Mouse (Mus musculus) left cerebral cortex, adult 18-20 months (tissue): ENCODE measurements around the gene Fhad1. TPM values are rescaled to one million over a fixed set of nuclear protein-coding genes. Genes with fewer than 3 reads are reported as not detected.

Experiments
- DNase-seq, 2 experiments: peaks; one replicate each; pipeline ENCODE4 v3.0.0; 2021 to 2022; ENCODE audit warnings: low spot score in 2 of 2, mixed read lengths in 1 of 2
- total RNA-seq, 2 experiments: library from RNA; stranded (reverse); gene quantifications; 2 replicates each; pipeline ENCODE4 v1.2.3; 2021

Fhad1 gene
- total RNA-seq, 2 experiments from 2014 or later: 7.4 to 9.1 TPM

DNA sequence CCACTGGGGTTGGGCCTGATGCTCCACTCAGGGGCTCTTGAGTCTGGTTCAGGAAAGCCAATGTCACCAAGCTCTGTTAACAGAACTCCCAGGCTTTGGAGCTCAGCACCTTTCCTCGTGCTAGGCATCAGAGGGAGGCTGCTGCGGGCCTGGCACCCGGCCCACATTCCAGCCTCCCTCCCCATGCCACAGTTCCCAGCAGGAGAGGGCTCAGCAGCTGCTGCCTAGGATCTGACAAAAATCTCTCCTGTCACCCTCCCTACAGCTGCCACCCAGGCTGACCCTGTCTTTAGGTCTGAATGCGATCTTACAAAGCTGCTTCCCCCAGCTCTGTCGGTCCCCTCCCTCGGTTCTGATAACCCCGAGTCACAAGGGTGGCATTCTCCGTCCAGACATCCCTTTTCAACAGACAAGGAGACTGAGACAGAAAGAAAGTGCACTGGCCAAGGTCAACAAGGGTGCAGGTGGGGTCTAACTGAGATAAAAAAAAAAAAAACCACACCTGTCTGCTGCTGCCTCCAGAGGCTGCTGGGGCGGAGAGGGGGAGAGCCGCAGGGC lies 147.9 kb downstream of the Fhad1 start:
- DNase-seq: peak in 1 of 2 experiments; percentile 56

DNA sequence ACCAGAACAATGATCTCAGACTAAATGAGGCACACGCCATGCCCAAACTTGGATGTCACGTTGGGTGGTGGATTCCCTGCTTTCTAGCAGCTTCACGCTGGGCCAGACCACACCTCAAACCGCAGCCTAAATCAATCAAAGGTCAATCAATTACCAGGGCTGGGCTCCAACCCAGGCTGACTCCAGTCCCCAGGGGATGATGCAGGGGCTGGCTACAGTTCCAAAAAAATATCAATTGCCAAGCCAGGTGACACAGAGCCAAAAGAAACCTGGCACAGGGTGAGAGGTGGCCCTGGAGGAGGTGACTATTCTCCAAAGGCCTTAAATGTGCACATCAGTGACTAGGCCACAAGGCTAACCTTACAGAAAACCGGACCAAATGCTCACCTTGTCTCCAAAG lies 149.3 kb downstream of the Fhad1 start:
- DNase-seq: no peak

- peak in 1 of 2 experiments; percentile 18 for DNase-seq
Measured at GRCm38 (mm10) chr4:141865006-141865405, 149.9 kb downstream of the Fhad1 start.

DNA sequence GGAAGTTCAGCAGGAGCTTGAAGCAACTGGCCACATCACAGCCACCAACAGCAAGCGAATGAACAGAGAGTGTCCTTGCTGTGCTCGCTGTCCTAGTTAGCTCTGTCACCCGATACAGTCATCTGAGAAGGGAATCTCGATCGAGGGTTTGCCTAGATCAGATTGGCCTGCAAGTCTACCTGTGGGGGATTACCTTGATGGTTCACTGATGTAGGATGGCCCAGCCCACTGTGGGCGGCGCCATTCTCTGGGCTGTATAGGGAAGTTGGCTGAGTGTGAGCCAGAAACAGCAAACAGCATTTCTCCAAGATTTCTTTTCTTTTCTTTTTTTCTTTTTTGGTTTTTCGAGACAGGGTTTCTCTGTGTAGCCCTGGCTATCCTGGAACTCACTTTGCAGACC lies 150.4 kb downstream of the Fhad1 start:
- DNase-seq: no peak

DNA sequence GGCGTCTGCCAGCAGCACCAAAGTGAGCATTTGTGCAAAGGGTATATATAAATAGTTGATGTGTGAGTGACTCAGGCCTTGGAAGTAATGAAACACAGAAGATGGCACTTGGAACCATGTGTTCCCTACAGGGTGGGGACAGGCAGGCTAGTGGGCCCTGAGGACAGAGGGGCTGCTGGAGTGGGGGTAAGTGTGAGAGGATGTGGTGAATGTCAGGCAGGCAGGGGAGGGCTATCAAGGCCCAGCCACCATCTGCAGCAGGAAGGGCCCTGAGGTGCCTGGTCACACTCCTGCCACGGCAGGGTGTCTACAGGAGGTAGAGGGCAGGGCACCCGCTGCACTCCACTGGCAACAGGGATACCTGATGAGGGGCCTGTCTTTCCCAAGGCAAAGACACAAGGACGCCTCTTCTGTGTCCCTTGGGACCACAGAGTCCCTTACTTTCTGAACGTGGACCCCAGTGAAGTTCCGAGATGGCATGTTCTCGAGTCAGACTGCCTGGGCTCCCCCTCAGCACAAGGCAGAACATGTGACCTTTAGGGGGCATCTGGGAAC lies 151.1 kb downstream of the Fhad1 start:
- DNase-seq: no peak

DNA sequence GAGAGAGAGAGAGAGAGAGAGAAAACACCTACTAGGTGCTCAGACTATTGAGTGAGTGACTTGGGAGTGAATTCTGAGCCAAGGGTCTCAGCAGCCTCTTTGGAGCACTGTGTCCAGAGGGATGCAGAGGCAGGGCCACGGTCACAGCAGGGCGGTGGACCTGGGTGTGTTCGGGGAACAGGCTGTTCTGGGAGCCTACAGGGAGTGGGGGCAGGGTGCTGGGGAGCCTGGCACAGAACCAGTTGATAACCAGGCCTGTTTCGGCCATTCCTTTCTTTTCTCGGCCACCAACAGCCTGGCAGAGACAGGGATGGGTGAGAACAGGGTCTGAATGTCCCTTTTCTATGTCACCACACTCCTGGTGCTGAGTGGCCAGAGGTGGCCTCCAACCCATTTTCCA lies 152.0 kb downstream of the Fhad1 start:
- DNase-seq: no peak

GRCm38 (mm10) chr4:141861591-141862295 lies 153.1 kb downstream of the Fhad1 start:
- no peak for DNase-seq

- no peak for DNase-seq
Measured at GRCm38 (mm10) chr4:141860246-141860841, 154.5 kb downstream of the Fhad1 start.

- DNase-seq: no peak
Measured at GRCm38 (mm10) chr4:141859351-141859750, 155.5 kb downstream of the Fhad1 start.

- DNase-seq: peak in 1 of 2 experiments; percentile 31
Measured at GRCm38 (mm10) chr4:141858501-141858900, 156.4 kb downstream of the Fhad1 start.

GRCm38 (mm10) chr4:141857422-141857930 lies 157.4 kb downstream of the Fhad1 start:
- DNase-seq: peak; percentile 87 to 89

- DNase-seq: peak; percentile 74 to 76
Measured at GRCm38 (mm10) chr4:141853437-141853836, 161.4 kb downstream of the Fhad1 start.

- DNase-seq: no peak
Measured at GRCm38 (mm10) chr4:141845999-141846398, 168.9 kb downstream of the Fhad1 start, which contains the start of gene Ctrc. TSS of gene Ctrc (minus strand) at chr4:141846359.

Other genes with a start within 250 kb of the Fhad1 start
- 10 to 100 TPM; 41.7 to 44.9 TPM for gene Dnajc16, start 224.2 kb downstream of the Fhad1 start, total RNA-seq
- gene Casp9, start 221.5 kb downstream of the Fhad1 start, total RNA-seq: 10 to 100 TPM; 26.4 to 28.5 TPM
- gene Cela2a, start 188.9 kb downstream of the Fhad1 start, total RNA-seq: not detected
- gene Ctrc, start 168.7 kb downstream of the Fhad1 start, total RNA-seq: not detected
- 100 to 1,000 TPM; 298 to 317 TPM for gene Efhd2, start 140.2 kb downstream of the Fhad1 start, total RNA-seq
- 1 to 10 TPM; 5.3 to 5.7 TPM for gene Tmem51, start 69.2 kb upstream of the Fhad1 start, total RNA-seq
- 10 to 100 TPM; 76.8 to 79.4 TPM for gene Kazn, start 224.3 kb upstream of the Fhad1 start, total RNA-seq